In genomic region chr12:108206641-108207040, GRCm38 (mm10) we compare ENCODE assay signal across 8 mouse cellular contexts. TPM values are rescaled to one million over a fixed set of nuclear protein-coding genes. Genes with fewer than 3 reads are reported as not detected.
DNase-seq lines count a peak whose midpoint lies in the region; ATAC-seq and TF ChIP-seq lines count a peak whose summit lies in the region.

No protein-coding gene starts in this region.

- no peaks in the 10 kb centered on the region for H3K27me3 ChIP-seq in MEL (ENCODE audit: control insufficient read depth in 1 of 2, insufficient read depth in 2 of 2, low read length in 2 of 2)
- H3K27me3 ChIP-seq in forebrain, embryonic 11.5 days (ENCODE audit: control insufficient read depth, insufficient read depth, low read length): no peaks in the 10 kb centered on the region; the same call in 1 of the 2 replicates

- H3K4me3 ChIP-seq in MEL (ENCODE audit: control insufficient read depth in 1 of 2, insufficient read depth in 1 of 2, low read depth in 2 of 2, low read length in 2 of 2): no peak overlapping the region
- H3K4me3 ChIP-seq in forebrain, embryonic 11.5 days (ENCODE audit: low read depth, low read length): no peak overlapping the region

- no peaks in the 10 kb centered on the region for H3K36me3 ChIP-seq in MEL (ENCODE audit: control insufficient read depth in 1 of 2, insufficient read depth in 2 of 2, low read length in 2 of 2)
- no peaks in the 10 kb centered on the region; the same call in 1 of the 2 replicates for H3K36me3 ChIP-seq in forebrain, embryonic 11.5 days (ENCODE audit: control insufficient read depth, insufficient read depth, low read length)

- WGBS in forebrain, embryonic 11.5 days: 9% methylated on average over 5 of the region's 5 CpGs

- H3K27ac ChIP-seq in MEL (ENCODE audit: control insufficient read depth, low read depth, low read length): no peak overlapping the region
- H3K27ac ChIP-seq in forebrain, embryonic 11.5 days (ENCODE audit: low read depth, low read length): no peak overlapping the region

- H3K9me3 ChIP-seq in MEL (replicated peaks; ENCODE audit: insufficient read depth, low read length): no peaks in the 10 kb centered on the region
- no peaks in the 10 kb centered on the region for H3K9me3 ChIP-seq in forebrain, embryonic 11.5 days (ENCODE audit: control insufficient read depth, low read length)

- ATAC-seq in forebrain, embryonic 11.5 days (replicated peaks; ENCODE audit: low FRiP score): peak; percentile 67

- no peak for TF ChIP-seq POLR2A in MEL (IDR thresholded peaks at IDR 0.05; ENCODE audit: control insufficient read depth in 1 of 2, insufficient read depth in 1 of 2, low read depth in 1 of 2, low read length in 2 of 2, poor library complexity in 1 of 2)

- DNase-seq in MEL (ENCODE audit: low read depth, low spot score): peak; percentile 47
- DNase-seq in c-Kit-positive CD71-positive TER-119-positive erythroid progenitor cells, embryonic 14.5 days (ENCODE audit: low spot score): peak; percentile 58
- peak; percentile 91 for DNase-seq in forebrain, embryonic 11.5 days (ENCODE audit: low spot score)
- peak; percentile 88 for DNase-seq in heart, postnatal 4 days
- peak; percentile 62 to 74 for DNase-seq in layer of hippocampus, postnatal 14 days (ENCODE audit: low spot score in 2 of 2)
- DNase-seq in lung, postnatal 36 days: peak; percentile 83
- peak; percentile 79 to 81 for DNase-seq in right cerebral cortex, adult 2 months (ENCODE audit: low spot score in 2 of 2)
- peak; percentile 62 to 86 for DNase-seq in urinary bladder, postnatal 4 days (ENCODE audit: low spot score in 2 of 2)

- H3K4me1 ChIP-seq in MEL (ENCODE audit: control insufficient read depth in 1 of 2, insufficient read depth in 2 of 2, low read length in 2 of 2): no peaks in the 10 kb centered on the region
- no peaks in the 10 kb centered on the region for H3K4me1 ChIP-seq in forebrain, embryonic 11.5 days (replicated peaks; ENCODE audit: control insufficient read depth, insufficient read depth, low read length)

- no peaks in the 10 kb centered on the region for H3K79me2 ChIP-seq in MEL (ENCODE audit: control insufficient read depth, insufficient read depth, low read length, poor library complexity)

- TF ChIP-seq EP300 in MEL (IDR thresholded peaks at IDR 0.05; ENCODE audit: low read depth in 1 of 2, low read length in 2 of 2): no peak

- H3K4me2 ChIP-seq in forebrain, embryonic 11.5 days (ENCODE audit: low read depth, low read length, severe bottlenecking): no peak overlapping the region

- TF ChIP-seq CTCF in MEL (IDR thresholded peaks at IDR 0.05 in 2 of 3, conservative IDR thresholded peaks at IDR 0.05 in 1 of 3; ENCODE audit: control insufficient read depth in 1 of 3, insufficient read depth in 1 of 3, low read depth in 2 of 3, low read length in 3 of 3, poor library complexity in 1 of 3, severe bottlenecking in 1 of 3): peak; percentile 69 to 90 (median 77)

- H3K9ac ChIP-seq in MEL (ENCODE audit: control insufficient read depth, low read depth, low read length, poor library complexity, severe bottlenecking): no peak overlapping the region
- H3K9ac ChIP-seq in forebrain, embryonic 11.5 days (ENCODE audit: low read length): no peak overlapping the region

- TF ChIP-seq RAD21 in MEL (IDR thresholded peaks at IDR 0.05; ENCODE audit: low read depth, low read length): peak; percentile 58

TF ChIP-seq in MEL, 35 proteins besides CTCF, POLR2A, EP300 and RAD21:
- peak; percentile 36; the same call in 1 of the 2 replicates for TF ChIP-seq ZC3H11A (IDR thresholded peaks at IDR 0.05; ENCODE audit: low read depth, low read length)
- TF ChIP-seq USF2 (IDR thresholded peaks at IDR 0.05; ENCODE audit: borderline replicate concordance in 1 of 2, insufficient read depth in 1 of 2, low read depth in 1 of 2, low read length in 2 of 2): no peak
- no peak for TF ChIP-seq ZMIZ1 (IDR thresholded peaks at IDR 0.05; ENCODE audit: low read depth, low read length)
- peak; percentile 74 for TF ChIP-seq SMC3 (IDR thresholded peaks at IDR 0.05; ENCODE audit: low read depth, low read length)
- TF ChIP-seq JUND (IDR thresholded peaks at IDR 0.05; ENCODE audit: low read depth, low read length): no peak
- no peak for TF ChIP-seq POLR2AphosphoS2 (IDR thresholded peaks at IDR 0.05; ENCODE audit: low read length)
- no peak for TF ChIP-seq POLR2AphosphoS5 (IDR thresholded peaks at IDR 0.05; ENCODE audit: borderline replicate concordance, low read depth, low read length)

RNA-seq across cellular contexts. Expression of gene Ccnk, which starts 27.3 kb away (rescaled TPM):
- total RNA-seq in MEL (2012; rRNA removed): 7.6 and 8.9 TPM in 2 replicates
- 10 to 100 TPM; 62.8 to 69.6 TPM for polyA plus RNA-seq in MEL (2012; ENCODE audit: insufficient read depth in 1 of 2, insufficient read length in 2 of 2, low read depth in 1 of 2, low replicate concordance in 2 of 2, missing spikeins in 1 of 2)
- polyA plus RNA-seq in forebrain, embryonic 11.5 days (2014; fragmentation: Nextera tagmentation; extraction: Ambion mirVana): 5.0 and 6.2 TPM in 2 replicates
- total RNA-seq in heart, postnatal 4 days (2021): 10 to 100 TPM; 30.5 to 32.8 TPM
- 10 to 100 TPM; 28.1 to 32.0 TPM for total RNA-seq in layer of hippocampus, postnatal 14 days (2021)

RNA-seq across cellular contexts. Expression of gene Setd3, which starts 27.5 kb away (rescaled TPM):
- total RNA-seq in MEL (2012; rRNA removed): 38.4 and 40.1 TPM in 2 replicates
- 10 to 100 TPM in 1 of 2 experiments, not detected in 1; 59.9 TPM for polyA plus RNA-seq in MEL (2012; ENCODE audit: insufficient read depth in 1 of 2, insufficient read length in 2 of 2, low read depth in 1 of 2, low replicate concordance in 2 of 2, missing spikeins in 1 of 2)
- 79.2 and 85.9 TPM in 2 replicates for polyA plus RNA-seq in forebrain, embryonic 11.5 days (2014; fragmentation: Nextera tagmentation; extraction: Ambion mirVana)
- 10 to 100 TPM; 74.9 to 75.7 TPM for total RNA-seq in heart, postnatal 4 days (2021)
- 100 to 1,000 TPM; 113 to 116 TPM for total RNA-seq in layer of hippocampus, postnatal 14 days (2021)
